Mouse (Mus musculus) retina, embryonic 14.5 days (tissue): ENCODE measurements around the gene Vapb.

Experiments
- DNase-seq: peaks from one replicate; pipeline ENCODE4 v3.0.0-alpha.2; 2015; ENCODE audit warnings: low spot score

Vapb gene

DNA sequence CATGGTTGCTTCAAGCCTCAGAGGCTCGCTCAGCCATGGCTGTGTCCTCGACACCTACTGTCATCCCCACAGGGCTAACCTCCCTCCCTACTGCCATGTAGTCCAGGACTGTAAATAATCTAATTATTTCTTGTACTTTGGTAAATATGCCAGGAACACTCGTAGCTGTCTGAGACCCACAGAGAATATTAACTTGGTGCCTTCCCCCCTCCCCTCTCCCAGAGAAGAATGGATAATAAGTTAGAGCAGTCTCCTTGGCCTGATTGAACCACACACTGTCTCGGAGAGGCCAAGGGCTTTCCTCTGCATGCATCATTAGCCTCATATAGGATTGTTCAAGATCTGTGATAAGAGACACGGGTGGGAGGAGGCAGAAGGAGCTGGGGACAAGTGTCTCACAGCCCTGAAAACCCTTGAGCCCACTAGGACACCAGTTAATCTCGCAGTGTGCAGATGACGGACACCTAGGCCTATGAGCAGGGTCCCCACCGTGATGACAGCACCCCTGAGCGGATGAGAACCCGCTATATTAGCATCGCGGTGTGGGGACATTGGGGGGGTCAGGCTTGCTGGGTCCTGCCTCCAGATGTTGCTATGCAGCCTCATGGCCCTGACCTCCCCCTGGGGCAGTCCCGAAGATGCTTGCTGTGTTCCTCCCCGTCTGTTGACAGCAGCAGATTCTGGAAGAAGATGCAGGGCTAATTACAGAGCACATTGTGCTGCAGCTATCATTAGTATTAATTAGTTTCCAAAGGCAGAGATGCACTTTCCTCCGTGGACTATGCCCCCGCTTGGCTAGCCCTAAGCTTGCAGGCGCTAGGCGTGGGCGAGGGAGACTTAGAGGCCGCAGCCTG is 54.8 kb downstream of the Vapb start:
- no peak for DNase-seq

DNA sequence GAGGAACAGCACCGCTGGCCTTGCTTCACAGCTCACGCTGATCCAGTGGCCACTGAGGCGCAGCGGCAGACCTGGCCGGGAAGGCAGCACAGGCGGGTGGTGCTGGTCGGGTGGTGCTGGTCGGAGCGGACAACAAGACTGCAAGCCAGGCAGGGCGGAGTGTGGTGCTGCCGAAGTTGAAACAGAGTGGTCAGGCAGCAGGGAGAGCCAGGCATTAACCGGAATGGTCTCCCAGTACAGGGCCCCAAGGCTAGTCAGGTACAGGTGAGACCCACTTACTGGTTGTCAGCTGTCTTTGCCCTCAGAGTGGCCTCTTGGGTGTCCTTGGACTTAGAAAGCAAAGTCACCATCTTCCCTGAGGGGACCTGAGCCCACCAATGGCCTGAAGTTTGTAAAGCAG is 56.7 kb downstream of the Vapb start:
- DNase-seq = no peak

DNA sequence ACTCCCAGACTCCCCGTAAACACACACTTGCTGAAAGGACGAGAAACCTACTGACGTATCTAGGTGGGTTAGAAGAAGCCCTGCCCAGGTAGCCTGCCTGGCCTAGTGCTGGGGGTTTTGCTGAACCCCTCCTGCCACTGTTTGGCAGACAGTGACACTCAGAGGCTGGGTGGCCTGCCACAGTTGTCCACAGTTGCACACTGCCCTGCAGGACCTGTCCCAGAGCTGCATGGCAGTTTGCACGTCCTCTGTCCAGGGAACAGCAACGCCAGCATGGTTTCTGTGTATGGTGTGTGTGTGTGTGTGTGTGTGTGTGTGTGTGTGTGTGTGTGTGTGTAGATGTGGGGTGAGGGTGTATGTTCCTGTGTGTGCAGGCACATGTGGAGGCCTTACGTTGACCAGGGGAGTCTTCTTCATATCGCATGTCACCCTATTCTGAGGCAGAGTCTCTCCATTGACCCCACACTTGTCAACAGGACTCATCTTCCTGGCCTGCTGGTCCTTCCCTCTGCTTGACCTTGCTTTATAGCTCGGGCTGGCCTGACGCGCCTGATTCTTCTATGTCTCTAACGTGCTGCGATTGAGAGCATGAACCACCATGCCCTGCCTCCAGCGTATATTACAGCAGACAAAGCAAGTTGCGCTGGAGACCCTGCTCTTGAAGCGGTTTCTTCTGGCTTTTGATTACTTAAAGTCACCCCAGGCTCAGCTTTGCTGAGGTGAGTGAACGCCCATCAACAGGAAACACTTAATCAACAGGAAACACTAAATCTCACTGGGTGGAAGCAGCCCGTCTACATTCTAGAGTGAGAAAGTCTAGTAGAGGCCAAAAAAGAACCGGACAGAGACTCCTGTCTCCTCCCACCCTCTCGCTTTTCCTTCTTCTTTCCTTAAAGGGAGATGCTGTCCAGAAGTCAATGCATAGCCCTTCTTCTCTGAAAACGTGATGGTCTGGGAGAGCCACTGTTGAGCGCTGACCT is 57.5 kb downstream of the Vapb start:
- DNase-seq = no peak

DNA sequence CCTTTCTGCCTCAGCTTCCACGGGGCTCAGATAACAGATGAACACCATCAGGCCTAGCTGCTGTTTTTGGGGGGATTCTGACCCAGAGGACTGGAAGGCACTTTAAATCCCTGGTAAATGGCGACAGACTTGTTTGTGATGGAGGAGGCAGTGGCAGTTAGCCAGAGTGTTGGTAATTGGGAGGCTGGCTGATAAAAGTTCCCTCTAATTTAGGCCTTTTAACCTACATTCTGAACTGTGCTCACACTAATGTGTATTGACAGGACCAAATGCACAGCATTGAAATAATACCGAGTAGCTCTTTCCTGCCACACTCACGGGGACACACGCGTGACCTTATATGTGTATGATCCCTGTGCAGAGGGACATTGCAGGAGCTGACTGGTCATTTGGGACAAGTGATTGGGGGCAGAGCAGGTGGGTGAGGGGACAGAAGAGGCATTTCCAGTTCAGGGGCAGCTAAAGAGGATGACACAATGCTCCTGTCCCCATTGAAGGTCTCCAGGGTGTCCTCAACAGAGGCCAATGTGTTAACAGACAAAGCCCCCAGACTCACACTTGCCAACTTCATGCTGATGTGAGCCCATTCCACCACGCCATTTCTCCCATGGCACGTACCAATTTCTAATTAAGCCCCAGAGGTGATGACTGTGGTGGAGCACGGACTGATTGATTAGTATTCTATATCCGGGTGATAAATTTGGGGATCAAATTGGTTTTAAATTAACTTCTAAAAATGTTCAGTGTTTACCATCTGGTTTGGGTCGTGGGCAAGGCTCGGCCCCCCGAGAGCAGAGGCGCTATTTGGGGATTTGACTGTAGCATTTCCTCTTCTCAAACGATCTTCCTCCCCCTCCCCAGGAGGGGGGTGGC is 58.7 kb downstream of the Vapb start:
- peak; percentile 63 for DNase-seq

DNA sequence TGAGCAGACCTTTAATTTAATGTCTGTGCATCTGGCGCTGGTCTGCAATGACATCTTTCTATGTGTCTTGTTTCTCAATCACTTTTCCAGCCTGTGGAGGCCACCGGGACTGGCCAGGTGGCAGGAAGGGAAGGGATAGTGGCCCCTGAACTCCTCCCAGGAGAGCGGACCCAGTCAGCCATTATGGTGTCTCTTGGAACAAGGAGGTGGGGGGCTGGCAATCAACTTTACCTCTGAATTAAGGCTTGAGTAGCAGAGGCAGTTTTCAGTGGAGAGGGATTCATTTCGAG is 59.3 kb downstream of the Vapb start:
- DNase-seq = no peak

DNA sequence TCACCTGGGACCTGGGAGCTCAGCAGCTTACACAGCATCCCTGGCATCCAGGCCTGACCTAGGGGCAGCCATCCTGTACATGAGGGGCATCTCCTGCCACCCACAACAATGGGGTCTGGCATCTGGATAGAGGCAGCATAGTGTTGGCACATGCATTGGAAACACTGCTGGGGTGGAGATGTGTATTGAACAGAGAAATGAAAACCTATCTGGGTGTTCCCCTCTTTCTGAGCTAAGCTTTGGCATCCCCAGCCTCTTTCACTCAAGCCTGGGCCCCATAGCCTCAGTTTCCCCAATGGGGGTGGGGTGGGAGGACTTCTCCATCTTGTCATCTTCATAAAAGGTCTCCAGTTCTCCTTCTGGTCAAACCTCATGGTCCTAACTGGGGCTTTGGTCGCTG is 62.2 kb downstream of the Vapb start:
- no peak for DNase-seq

DNA sequence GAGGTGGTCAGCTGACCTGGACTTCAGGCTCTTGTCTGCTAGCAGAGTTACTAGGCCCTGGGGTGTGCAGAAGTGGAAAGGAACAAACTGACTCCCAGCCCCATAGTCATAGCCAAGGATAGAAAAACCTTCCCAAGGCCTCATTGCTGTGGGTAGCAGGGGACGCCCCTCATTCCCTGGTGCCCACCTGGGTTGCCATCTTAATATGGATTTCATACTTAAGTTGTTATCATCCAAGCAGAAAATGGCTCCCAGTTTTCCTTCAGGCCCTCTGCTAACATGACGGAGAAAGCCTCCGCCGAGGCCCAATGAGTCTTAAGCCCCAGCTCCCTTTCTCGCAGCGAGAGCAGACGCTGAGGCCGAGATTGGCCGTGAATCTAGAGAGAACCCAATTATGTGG is 63.3 kb downstream of the Vapb start:
- DNase-seq = peak; percentile 18

DNA sequence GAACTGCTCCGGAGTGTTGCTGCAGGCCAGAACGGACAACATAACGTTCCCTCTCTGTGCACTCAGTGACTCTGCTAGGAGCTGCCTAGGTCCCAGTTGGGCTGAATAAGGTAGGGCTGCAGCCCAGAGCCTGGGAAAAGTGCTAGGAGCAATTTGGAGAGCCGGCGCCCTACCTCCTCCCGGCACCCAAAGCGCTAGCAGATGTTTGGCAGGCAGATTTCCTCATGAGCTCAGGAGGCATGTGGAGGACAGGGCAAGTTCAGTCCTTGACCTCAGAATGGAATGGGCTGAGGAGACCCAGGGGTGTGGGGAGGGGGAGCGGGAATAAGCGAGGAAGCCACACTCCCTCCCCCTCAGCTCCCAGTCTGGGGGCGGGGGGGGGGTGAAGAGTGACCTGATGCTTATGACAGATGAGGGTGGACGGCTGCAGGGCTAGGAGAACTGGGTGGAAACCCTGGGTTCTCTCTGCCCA is 64.1 kb downstream of the Vapb start:
- no peak for DNase-seq

DNA sequence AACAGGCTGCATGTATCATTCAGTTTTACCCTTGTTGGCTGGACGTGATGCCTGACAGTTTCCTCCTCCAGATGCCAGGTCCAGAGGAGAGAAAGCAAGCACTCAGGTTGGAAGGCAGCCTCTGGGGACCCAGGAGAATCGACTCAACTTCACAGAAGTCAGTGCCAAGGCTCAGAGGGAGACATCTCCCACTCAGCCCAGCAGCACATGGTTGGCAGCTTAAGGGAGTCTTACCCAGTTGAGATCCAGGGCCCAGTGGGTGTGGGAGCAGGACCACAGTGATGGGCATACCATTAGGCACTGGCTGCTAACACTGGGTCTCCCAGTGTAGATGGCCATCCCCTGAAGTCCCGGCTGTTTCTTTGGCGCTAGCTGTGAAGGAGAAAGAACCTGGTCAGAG is 64.9 kb downstream of the Vapb start:
- no peak for DNase-seq

DNA sequence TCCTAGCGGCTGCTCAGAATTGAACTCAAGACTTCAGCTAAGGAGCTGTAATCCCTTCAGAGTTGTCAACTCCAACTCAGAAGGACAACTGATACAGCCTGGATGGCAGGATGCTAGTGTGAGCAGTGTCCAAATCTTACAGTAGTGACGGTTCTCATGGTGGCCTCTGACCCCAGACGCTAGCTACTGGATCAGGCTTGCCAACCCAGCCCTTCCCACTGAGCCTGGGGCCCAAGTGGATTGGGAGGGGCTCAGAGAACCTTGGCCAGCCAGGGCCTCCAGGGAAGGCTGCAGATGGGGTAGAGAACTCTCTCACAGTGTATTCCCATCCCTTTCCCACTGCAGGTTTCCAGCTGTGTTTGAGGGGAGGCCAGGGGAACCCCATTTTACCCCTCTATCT is 65.6 kb downstream of the Vapb start:
- no peak for DNase-seq

DNA sequence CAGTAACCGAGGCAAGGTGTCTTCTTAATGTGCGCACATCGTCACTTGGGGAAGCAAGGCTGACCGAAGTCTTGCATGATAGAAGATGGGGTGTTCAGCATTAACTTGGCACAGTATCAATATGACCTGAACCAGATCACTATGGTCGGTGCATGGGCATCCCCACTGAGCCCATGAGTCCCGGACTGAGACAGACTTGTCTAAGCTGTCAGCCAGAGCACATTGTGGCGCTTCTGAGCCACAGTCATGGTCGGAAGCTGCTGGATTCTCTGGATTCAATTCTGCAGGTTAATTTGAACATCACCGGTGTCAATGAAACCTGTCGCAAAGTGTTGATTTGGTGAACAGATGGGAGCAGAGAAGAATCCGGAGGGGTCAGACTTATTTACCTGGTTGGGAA is 66.5 kb downstream of the Vapb start:
- no peak for DNase-seq

DNA sequence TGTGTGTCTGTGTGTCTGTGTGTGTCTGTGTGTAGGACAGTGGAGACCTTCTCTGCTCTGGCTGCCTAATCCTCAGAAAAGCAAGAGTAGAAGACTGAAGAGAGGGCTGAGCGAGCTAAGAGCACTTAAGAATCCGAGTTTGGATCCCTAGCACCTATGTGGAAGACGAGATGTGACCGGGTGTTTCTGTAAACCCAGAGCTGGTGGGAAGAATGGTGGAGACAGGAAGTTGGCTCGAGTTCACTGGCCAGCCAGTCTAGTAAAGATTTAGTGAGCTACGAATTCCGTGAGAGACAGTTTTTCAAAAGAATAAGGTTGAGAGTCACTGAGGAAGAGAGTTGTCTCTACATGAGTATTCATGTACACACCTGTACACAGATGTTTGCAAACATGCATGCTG is 69.3 kb downstream of the Vapb start:
- no peak for DNase-seq

DNA sequence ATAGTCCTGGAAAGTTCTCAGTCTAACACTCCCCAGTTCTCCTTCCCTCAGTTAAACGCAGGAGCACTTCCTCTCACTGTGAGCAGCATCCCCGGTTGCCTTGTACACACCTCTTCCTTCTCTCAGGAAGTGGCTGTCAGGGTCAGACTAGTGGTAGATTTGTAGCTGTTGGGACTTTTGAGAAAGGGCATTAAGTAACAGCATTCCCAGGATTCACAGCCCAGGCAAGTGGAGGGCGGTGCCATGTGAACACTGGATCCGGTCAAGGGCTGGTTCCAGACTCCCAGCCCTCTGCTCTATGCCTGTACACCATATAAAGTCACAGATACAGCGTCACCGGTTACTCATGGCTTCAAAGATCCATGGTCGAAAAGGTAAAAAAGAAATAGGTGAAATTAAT is 71.6 kb downstream of the Vapb start:
- DNase-seq = no peak

DNA sequence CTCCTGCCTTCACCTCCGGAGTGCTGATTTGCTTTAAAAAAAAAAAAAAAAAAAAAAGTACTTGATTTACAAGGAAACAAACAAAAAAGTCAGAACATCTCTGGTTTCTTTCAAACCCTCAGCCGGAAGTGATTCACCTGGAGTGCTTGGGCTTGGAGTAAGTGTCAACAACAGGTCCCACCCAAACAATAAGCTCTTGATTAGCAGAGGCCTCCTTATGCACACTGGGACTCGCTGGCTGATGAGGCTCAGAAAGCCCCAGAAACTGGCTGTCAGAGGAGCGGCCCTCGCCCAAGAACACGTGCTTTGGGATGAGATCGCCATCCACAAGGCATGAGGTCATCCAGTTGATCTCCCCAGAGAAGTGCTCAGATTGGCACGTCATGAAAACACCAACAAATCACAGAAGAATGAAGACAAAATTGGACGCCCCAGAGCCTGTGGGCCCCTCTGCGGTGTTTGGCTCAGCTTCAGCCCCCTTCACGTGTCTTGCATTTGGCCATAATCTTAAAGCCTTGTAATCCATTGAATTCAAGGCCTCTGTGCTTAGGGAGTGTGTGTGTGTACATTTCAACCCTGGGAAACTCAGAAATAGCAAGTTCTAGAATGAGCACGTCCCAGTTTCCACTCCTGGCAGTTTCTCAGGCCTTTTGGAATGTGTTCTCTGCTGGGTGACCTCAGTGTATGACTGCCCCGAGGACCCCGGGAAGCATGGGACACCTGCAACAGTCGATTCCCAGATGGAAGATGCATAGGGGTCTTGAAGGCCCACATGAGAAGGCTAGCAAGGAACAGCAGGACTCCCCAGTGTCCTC is 72.9 kb downstream of the Vapb start:
- DNase-seq = no peak

DNA sequence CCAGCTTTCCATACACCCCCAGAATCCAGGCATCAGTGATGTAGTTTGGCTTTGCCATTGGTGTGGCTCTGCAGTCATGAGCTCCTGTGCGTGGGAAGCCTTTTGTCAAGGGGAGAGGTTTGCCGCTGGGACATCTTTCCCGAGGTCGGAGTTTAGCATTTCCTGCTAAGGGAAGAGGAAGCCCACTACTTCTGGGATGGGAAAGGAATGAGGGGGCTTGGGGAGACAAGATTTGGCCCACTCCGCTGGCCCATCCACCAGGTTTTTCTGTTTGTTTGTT is 73.5 kb downstream of the Vapb start:
- no peak for DNase-seq

DNA sequence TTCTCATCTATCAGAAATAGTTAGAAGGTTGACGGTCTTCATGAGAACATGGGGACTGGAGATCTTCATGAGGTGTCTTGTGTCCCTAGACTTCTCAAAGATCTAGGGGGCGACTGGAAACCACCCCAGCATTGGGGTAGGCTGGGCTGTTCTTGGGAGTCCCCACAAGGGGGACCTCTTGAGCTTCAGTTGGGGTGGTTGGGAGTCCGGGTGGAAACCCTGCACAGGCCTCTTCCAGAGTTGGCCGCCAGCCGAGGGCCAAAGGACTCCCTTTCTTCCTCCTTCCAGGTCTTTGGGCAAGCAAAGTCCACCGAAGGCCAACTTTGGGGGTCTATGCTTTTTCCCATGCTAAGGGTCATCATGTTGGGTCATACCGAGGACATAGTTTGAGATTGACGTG is 74.5 kb downstream of the Vapb start:
- peak; percentile 35 for DNase-seq

DNA sequence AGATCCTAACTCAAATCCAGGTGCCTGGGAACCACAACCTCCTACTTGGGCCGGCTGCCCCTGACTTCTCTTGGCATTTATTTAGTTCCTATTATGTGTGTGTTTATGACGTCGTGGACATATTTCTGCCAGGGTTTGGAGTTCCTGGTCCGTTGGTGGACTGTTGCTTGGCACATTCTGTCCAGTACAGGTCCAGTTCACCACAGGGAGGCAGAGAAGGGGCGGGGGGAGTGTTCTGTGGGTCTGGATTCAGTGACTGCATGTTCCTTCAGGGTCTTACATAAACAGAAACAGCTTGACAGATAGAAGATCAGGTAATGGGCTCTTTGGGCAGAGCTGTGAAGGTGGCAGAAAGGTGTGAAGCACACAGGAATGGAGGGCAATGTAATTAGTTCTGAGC is 75.8 kb downstream of the Vapb start:
- no peak for DNase-seq

DNA sequence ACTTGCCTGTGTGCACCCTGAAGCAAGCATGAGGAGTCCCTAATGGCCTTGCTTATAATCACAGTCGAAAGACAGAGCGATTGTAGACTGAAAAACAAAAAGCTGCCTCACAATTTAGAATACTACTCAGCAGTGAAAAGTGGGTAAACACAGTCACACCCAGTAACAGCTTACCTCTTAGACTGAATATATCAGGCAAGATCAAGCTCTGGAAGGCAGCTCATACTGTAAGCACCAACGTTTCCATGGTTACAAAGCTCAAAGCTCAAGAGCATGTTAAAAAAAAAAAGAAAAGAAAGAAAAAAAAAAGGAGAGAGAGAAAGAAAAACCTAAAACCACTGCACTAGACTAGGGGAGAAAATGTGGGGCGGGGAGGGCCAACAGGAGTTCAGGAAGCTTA is 89.0 kb downstream of the Vapb start:
- DNase-seq = no peak

DNA sequence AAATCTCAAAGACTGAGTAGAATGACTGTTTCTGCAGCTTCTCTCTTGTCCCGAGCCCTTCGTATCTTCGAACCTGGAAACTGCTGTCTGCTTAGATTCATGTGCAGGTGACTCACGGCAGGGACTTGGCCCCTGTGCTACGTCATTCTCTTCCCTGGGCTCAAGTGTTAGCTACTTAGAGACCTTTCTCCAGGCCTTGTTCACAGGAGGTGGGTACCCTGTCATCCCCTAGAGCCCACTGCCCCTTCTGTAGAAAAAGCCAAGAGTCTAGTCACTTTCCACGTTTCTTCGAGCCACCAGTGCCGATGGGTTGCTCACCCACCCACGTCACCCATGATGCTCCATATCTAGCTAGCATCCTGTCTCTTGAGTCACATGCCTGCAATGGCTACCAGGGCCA is 89.9 kb downstream of the Vapb start:
- DNase-seq = no peak

DNA sequence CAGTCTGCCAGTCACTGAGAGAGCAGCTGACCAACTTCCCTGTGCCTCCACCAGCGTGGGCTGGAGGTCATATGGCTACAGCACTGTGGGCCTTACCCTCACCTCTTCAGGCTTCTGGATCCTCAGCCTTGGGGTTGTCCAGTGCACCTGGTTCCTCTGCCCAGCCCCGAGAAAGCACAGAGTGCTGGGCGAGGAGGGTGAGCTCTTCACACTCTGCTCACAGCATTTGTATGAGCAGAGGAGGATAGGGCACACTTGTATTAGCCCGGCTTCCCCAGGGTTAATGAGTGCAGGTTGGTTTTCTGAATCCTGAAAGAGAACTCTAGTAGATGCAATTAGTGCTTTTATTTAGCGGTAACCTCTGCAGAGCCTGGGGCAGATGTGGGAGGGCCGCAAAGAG is 90.8 kb downstream of the Vapb start:
- no peak for DNase-seq

DNA sequence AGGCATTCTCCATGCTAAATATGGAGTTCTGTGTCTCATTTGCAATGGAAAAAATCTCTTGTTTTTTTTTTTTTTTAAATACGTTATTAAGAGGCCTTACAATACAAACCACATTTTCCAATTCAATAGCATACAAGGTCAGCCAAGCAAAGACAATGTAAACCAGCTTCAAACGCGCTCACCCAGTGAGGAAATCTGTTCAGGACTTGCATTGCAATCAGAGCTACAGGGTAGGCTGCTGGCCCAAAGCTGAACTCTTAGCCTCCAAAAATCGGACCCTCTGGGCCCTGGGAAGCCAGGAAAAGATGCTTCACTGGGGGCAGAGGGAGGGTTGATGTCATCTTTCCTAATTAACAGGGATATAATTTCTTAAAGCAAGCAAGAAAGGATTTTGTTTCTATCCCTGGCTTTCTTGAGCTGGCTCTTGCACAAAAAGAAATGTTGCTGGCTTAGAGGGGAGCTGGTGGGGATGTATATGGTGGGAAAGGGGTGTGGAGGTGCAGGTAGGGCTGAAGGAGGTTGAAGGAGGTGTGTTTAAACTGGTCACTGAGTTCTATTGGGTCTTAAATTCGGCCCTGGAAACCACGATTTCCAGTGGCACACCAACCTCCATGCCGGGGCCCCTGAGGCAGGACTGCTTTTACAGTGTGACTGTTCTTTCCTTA is 95.6 kb downstream of the Vapb start:
- no peak for DNase-seq
